Mouse (Mus musculus) embryonic facial prominence, embryonic 15.5 days (tissue): ENCODE measurements at regions not wholly inside any gene's neighbourhood (a gene's known extent, or its start where the extent isn't known, plus 50 kb on each side); places are given as distances from the start of the nearest gene placed in this dataset.

Experiments
- ATAC-seq: fragments of 200-750 bp; cut with Nextera tagmentation; 2 replicates; pipeline ENCODE4 v1.8.0; 2017; ENCODE audit warnings: low read depth, moderate TSS enrichment; ENCODE audit not compliant: insufficient number of reproducible peaks, low FRiP score, low TSS enrichment
- H3K27ac ChIP-seq: fragments of 300-500 bp; sonication (generic); replicated peaks from 2 replicates; pipeline ENCODE4 v1.5.1; 2015; ENCODE audit warnings: mild to moderate bottlenecking, inconsistent platforms
- H3K27me3 ChIP-seq: fragments of 300-500 bp; sonication (generic); 2 replicates; pipeline ENCODE4 v1.6.1; 2015; ENCODE audit warnings: inconsistent platforms
- H3K36me3 ChIP-seq: fragments of 300-500 bp; sonication (generic); 2 replicates; pipeline ENCODE4 v1.6.1; 2015; ENCODE audit warnings: mild to moderate bottlenecking, inconsistent platforms
- H3K4me1 ChIP-seq: fragments of 300-500 bp; sonication (generic); 2 replicates; pipeline ENCODE4 v1.6.1; 2015; ENCODE audit warnings: inconsistent platforms
- H3K4me2 ChIP-seq: fragments of 300-500 bp; sonication (generic); replicated peaks from 2 replicates; pipeline ENCODE4 v1.6.1; 2015; ENCODE audit warnings: mild to moderate bottlenecking, inconsistent platforms
- H3K4me3 ChIP-seq: fragments of 300-500 bp; sonication (generic); replicated peaks from 2 replicates; pipeline ENCODE4 v1.5.1; 2015; ENCODE audit warnings: mild to moderate bottlenecking, inconsistent platforms
- H3K9ac ChIP-seq: fragments of 300-500 bp; sonication (generic); 2 replicates; pipeline ENCODE4 v1.6.1; 2015; ENCODE audit warnings: inconsistent platforms
- H3K9me3 ChIP-seq: fragments of 300-500 bp; sonication (generic); replicated peaks from 2 replicates; pipeline ENCODE4 v1.6.1; 2016; ENCODE audit warnings: inconsistent platforms
- WGBS: fragments of 180-500 bp; shearing (Covaris S2); methylation state at CpG from one replicate; pipeline ENCODE4 v1.1.7; 2015; 5-methylcytosine and 5-hydroxymethylcytosine counted together

GRCm38 (mm10) chr17:87531411-87532157, 84.8 kb upstream of the Calm2 start:
- H3K36me3 ChIP-seq: no peaks in the 10 kb centered on the region
- no peak for ATAC-seq
- H3K27ac ChIP-seq: peak overlapping the region; percentile 49

GRCm38 (mm10) chr17:87532158-87532545, 85.4 kb upstream of the Calm2 start:
- Histone ChIP-seq H3K36me3 (no peaks in the 10 kb centered on the region), H3K4me1 (peaks cover 25% of the 10 kb centered on the region), H3K9me3 (no peaks in the 10 kb centered on the region), H3K27me3 (no peaks in the 10 kb centered on the region), H3K9ac (no peak overlapping the region), H3K4me2 (peak overlapping the region; percentile 69), H3K4me3 (peak overlapping the region; percentile 19), H3K27ac (peak overlapping the region; percentile 49; the same call in 1 of the 2 replicates)
- WGBS: 10% methylated on average over 9 of the region's 9 CpGs
- ATAC-seq: no peak

More at GRCm38 (mm10) chr17:87531411-87532157, 84.8 kb upstream of the Calm2 start:
- no peak overlapping the region for H3K9ac ChIP-seq
- WGBS: 9% methylated on average over 21 of the region's 21 CpGs
- no peaks in the 10 kb centered on the region for H3K27me3 ChIP-seq
- peaks cover 25% of the 10 kb centered on the region for H3K4me1 ChIP-seq
- H3K4me2 ChIP-seq: peak overlapping the region; percentile 69
- H3K4me3 ChIP-seq: peak overlapping the region; percentile 47
- no peaks in the 10 kb centered on the region for H3K9me3 ChIP-seq

- no peak for ATAC-seq
- Histone ChIP-seq H3K27ac (no peak overlapping the region), H3K4me2 (peak overlapping the region; percentile 69), H3K9ac (no peak overlapping the region), H3K27me3 (no peaks in the 10 kb centered on the region), H3K36me3 (no peaks in the 10 kb centered on the region), H3K4me1 (peaks cover 25% of the 10 kb centered on the region), H3K9me3 (no peaks in the 10 kb centered on the region), H3K4me3 (no peak overlapping the region)
- 31% methylated on average over 6 of the region's 6 CpGs for WGBS
Observed at GRCm38 (mm10) chr17:87532762-87533161, 86.0 kb upstream of the Calm2 start.

- H3K9ac ChIP-seq: no peak overlapping the region
- no peaks in the 10 kb centered on the region for H3K9me3 ChIP-seq
- no peak for ATAC-seq
- 65% methylated on average over 6 of the region's 6 CpGs for WGBS
- H3K27me3 ChIP-seq: no peaks in the 10 kb centered on the region
- no peak overlapping the region for H3K4me2 ChIP-seq
- H3K27ac ChIP-seq: no peak overlapping the region
- no peaks in the 10 kb centered on the region for H3K36me3 ChIP-seq
- H3K4me1 ChIP-seq: no peaks in the 10 kb centered on the region
- H3K4me3 ChIP-seq: no peak overlapping the region
Observed at GRCm38 (mm10) chr17:87549568-87549967, 86.2 kb upstream of the Epcam start.

GRCm38 (mm10) chr17:87550518-87551164, 85.1 kb upstream of the Epcam start:
- Histone ChIP-seq H3K9ac (no peak overlapping the region), H3K4me3 (no peak overlapping the region), H3K4me2 (no peak overlapping the region), H3K27me3 (no peaks in the 10 kb centered on the region), H3K27ac (no peak overlapping the region), H3K36me3 (no peaks in the 10 kb centered on the region), H3K4me1 (no peaks in the 10 kb centered on the region), H3K9me3 (no peaks in the 10 kb centered on the region)
- ATAC-seq: no peak
- WGBS: 53% methylated on average over 13 of the region's 13 CpGs

- WGBS: 44% methylated on average over 2 of the region's 2 CpGs
- H3K36me3 ChIP-seq: no peaks in the 10 kb centered on the region
- no peak for ATAC-seq
- H3K4me2 ChIP-seq: no peak overlapping the region
- H3K4me1 ChIP-seq: no peaks in the 10 kb centered on the region
- no peak overlapping the region for H3K9ac ChIP-seq
- H3K27ac ChIP-seq: no peak overlapping the region
- H3K27me3 ChIP-seq: no peaks in the 10 kb centered on the region
- H3K9me3 ChIP-seq: no peaks in the 10 kb centered on the region
- H3K4me3 ChIP-seq: no peak overlapping the region
Observed at GRCm38 (mm10) chr17:87554561-87554960, 81.2 kb upstream of the Epcam start.

- WGBS: 41% methylated on average over 2 of the region's 2 CpGs
- ATAC-seq: no peak
Observed at GRCm38 (mm10) chr17:87558419-87558818, 77.4 kb upstream of the Epcam start.

GRCm38 (mm10) chr17:87559641-87560040, 76.1 kb upstream of the Epcam start:
- H3K27me3 ChIP-seq: no peaks in the 10 kb centered on the region
- no peaks in the 10 kb centered on the region for H3K4me1 ChIP-seq
- no peak overlapping the region for H3K9ac ChIP-seq
- no peak overlapping the region for H3K4me2 ChIP-seq
- WGBS: 82% methylated on average over 10 of the region's 10 CpGs
- ATAC-seq: no peak
- H3K27ac ChIP-seq: no peak overlapping the region
- no peaks in the 10 kb centered on the region for H3K36me3 ChIP-seq
- H3K4me3 ChIP-seq: no peak overlapping the region
- no peaks in the 10 kb centered on the region for H3K9me3 ChIP-seq

More at GRCm38 (mm10) chr17:87558419-87558818, 77.4 kb upstream of the Epcam start:
- H3K4me1 ChIP-seq: no peaks in the 10 kb centered on the region
- no peak overlapping the region for H3K4me3 ChIP-seq
- no peaks in the 10 kb centered on the region for H3K36me3 ChIP-seq
- no peak overlapping the region for H3K4me2 ChIP-seq
- no peaks in the 10 kb centered on the region for H3K27me3 ChIP-seq
- H3K9me3 ChIP-seq: no peaks in the 10 kb centered on the region
- no peak overlapping the region for H3K27ac ChIP-seq
- H3K9ac ChIP-seq: no peak overlapping the region

GRCm38 (mm10) chr17:87560923-87561322, 74.9 kb upstream of the Epcam start:
- Histone ChIP-seq H3K4me2 (no peak overlapping the region), H3K27ac (no peak overlapping the region), H3K4me3 (no peak overlapping the region), H3K4me1 (no peaks in the 10 kb centered on the region), H3K9ac (no peak overlapping the region), H3K36me3 (no peaks in the 10 kb centered on the region), H3K27me3 (no peaks in the 10 kb centered on the region), H3K9me3 (no peaks in the 10 kb centered on the region)
- 64% methylated on average over 7 of the region's 7 CpGs for WGBS
- ATAC-seq: no peak

GRCm38 (mm10) chr17:87563375-87563774, 72.4 kb upstream of the Epcam start:
- Histone ChIP-seq H3K9ac (no peak overlapping the region), H3K4me1 (0 out of 2 replicates have a peak, but pooled peaks cover 8% of the 10 kb centered on the region), H3K4me2 (no peak overlapping the region), H3K4me3 (no peak overlapping the region), H3K9me3 (no peaks in the 10 kb centered on the region), H3K36me3 (no peaks in the 10 kb centered on the region), H3K27me3 (no peaks in the 10 kb centered on the region), H3K27ac (no peak overlapping the region)
- ATAC-seq: no peak
- WGBS: 54% methylated on average over 5 of the region's 5 CpGs

- Histone ChIP-seq H3K9me3 (no peaks in the 10 kb centered on the region), H3K4me3 (no peak overlapping the region), H3K9ac (no peak overlapping the region), H3K4me2 (no peak overlapping the region), H3K36me3 (no peaks in the 10 kb centered on the region), H3K27ac (no peak overlapping the region), H3K4me1 (peaks cover 9% of the 10 kb centered on the region; the same call in 1 of the 2 replicates), H3K27me3 (no peaks in the 10 kb centered on the region)
- WGBS: 82% methylated on average over 4 of the region's 4 CpGs
- no peak for ATAC-seq
Observed at GRCm38 (mm10) chr17:87565631-87566030, 70.1 kb upstream of the Epcam start.
